In genomic region chr10:130304138-130304537, GRCm38 (mm10) we compare ENCODE assay signal across 22 mouse cellular contexts. TPM values are rescaled to one million over a fixed set of nuclear protein-coding genes. Genes with fewer than 3 reads are reported as not detected.
"Had no signal": no experiment of that assay in that cellular context is flagged by ENCODE, and none has a peak within 500 bp of the region (broad histone marks: within the 10 kb centered on the region; RNA-seq: fewer than 3 reads in every experiment).

No protein-coding gene starts in this region.

RNA-seq across cellular contexts. Expression of gene Tespa1, which starts 18.5 kb away (rescaled TPM):
- total RNA-seq: forebrain, postnatal 0 days had no signal
- polyA plus RNA-seq: embryonic facial prominence, embryonic 10.5 days; forebrain, embryonic 12.5 days; forebrain, embryonic 13.5 days; forebrain, embryonic 14.5 days; forebrain, embryonic 15.5 days; forebrain, embryonic 16.5 days; forebrain, postnatal 0 days had no signal

RNA-seq across cellular contexts. Expression of gene Neurod4, which starts 24.1 kb away (rescaled TPM):
- total RNA-seq: common myeloid progenitor, adult 5-6 weeks; gastrocnemius, adult 18-20 months; gastrocnemius, adult 2 months; gastrocnemius, adult 8-10 months; gastrocnemius, postnatal 10 days; gastrocnemius, postnatal 14 days; gastrocnemius, postnatal 25 days; gastrocnemius, postnatal 36 days; gastrocnemius, postnatal 4 days; granulocyte monocyte progenitor cell, adult 5-6 weeks; heart, adult 18-20 months; heart, adult 2 months; heart, adult 8-10 months had no signal
- polyA plus RNA-seq: erythroblast, embryonic 14.5 days; gonadal fat pad, adult 2 months; heart, adult 2 months had no signal
